Mouse (Mus musculus): ENCODE results near the gene Cul1.
A peak's percentile ranks its signal among the peaks of the same experiment; 100 is the strongest.

DNA sequence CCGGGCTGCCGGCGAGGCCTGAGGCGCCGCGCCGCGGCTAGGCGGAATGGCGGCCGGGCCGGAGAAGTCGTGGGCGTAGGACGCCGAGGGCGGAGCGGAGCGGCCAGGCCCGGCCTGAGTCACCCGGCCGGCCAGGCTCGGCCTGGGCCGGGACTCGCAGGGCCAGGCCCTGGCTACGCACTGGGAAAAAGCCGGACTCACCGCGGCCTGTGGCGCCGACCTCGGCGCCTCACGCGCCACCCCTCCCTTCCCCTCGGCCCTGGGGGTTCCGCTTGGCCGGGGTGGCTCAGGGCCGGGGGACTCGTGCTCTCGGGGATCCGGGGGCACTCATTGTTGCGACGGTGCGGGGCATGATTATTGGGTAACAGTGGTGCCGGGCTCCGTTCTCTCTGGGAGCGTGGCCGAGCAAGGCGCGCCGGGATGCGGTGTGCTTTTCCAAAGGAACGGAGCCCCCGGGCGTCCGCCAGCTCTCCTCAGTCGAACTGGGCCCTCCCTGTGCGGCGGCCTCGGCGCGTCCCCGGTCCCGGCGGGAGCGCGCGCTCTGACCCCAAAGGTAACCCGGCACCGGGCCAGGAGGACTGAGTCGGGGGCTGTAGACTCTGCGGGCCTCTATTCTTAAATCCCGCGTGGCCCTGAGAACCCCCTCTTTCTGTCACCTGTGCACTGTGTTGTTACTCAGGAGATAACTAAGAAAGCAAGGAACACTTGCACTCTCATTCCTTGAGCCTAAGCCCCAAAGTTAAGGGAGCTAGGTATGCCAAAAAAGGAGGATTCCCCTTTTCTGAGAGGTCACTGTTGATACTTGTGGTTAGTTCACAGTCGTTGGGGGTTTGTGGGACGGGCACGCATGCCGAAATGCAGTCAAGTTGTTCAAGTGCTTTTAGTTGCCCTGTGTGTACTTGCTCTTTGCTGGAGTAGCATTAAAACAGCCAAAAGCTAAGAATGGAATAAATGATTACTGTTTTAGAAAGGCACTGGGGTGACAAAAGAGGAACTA lies 1.7 kb downstream of the Cul1 start:
- no peak for TF ChIP-seq CTCF (IDR thresholded peaks at IDR 0.05; ENCODE audit: low read depth, low read length)
- TF ChIP-seq POLR2A (IDR thresholded peaks at IDR 0.05; ENCODE audit: insufficient read depth, low read length) = peak; percentile 58
